Mouse (Mus musculus) megakaryocyte, embryonic 14.5 days (primary cell): Measurements from ENCODE around the gene Tor1b. TPM values are rescaled to one million over a fixed set of nuclear protein-coding genes. Genes with fewer than 3 reads are reported as not detected.
A peak's percentile ranks its signal among the peaks of the same experiment; 100 is the strongest.

ENCODE experiments used
- H3K27me3 ChIP-seq: replicated peaks from 2 replicates; pipeline ENCODE3; 2012; ENCODE audit warnings: inconsistent platforms
- H3K36me3 ChIP-seq: replicated peaks from 2 replicates; pipeline ENCODE3; 2012; ENCODE audit warnings: low read length, inconsistent platforms, mixed read lengths
- H3K4me1 ChIP-seq: 2 replicates; pipeline ENCODE4 v1.6.1; 2012; ENCODE audit warnings: inconsistent platforms
- H3K4me3 ChIP-seq: replicated peaks from 2 replicates; pipeline ENCODE3; 2012; ENCODE audit warnings: moderate library complexity, mild to moderate bottlenecking, inconsistent platforms
- H3K9me3 ChIP-seq: 2 replicates; pipeline ENCODE4 v1.6.1; 2012; ENCODE audit warnings: inconsistent platforms
- FLI1 ChIP-seq: IDR thresholded peaks from 2 replicates; pipeline ENCODE4 v1.6.1; 2012; ENCODE audit warnings: low read length, inconsistent platforms, mixed read lengths
- GATA1 ChIP-seq: IDR thresholded peaks from 3 replicates; pipeline ENCODE4 v1.6.1; 2012; ENCODE audit warnings: mixed read lengths, low read length, inconsistent platforms, borderline replicate concordance
- polyA plus RNA-seq: library from polyadenylated mRNA; stranded (reverse); fragments of >175 nt; gene quantifications from 2 replicates; pipeline ENCODE4 v1.2.3, GENCODE M21; 2012; ENCODE audit warnings: low replicate concordance; ENCODE audit not compliant: insufficient read depth

The Tor1b gene
- polyA plus RNA-seq, 1 experiment = 2.7 TPM

DNA sequence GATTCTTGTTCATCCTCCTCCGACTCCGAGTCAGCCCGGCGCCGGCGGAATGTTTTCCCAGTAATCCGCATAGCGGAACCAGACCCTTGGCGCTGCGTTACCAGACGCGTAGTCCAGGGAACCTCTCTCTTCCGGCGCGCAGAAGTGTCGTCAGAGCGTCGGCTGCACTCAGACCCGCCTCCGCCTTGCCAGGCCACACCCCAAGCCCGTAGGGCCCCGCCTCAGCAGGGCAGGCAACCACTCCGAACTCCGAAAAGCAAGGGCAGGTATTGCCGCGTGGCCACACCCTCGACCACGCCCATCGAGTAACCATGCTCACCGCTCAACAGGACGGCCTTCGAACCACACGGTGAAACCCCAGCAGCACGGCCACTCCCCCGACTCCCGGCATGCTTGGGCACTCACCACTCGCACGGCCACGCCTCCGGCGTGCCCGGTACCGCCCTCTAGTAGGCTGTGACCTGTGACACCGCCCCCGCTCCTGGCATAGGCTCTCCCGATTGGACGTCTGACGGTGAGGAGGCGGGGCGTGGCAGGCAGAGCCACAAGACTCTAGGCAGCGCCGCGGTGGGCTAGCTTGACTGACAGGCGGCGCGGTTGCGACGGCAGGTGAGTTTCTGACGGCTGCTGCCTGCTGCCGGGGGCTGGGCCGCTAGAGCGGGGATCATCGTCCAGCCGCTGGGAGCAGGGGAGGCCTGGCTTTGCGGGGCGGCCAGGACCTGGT, 29.2 kb downstream of the Tor1b start, which contains the start of the genes BC005624 and Usp20:
Gene BC005624, minus strand, starts transcription at position 412 of the 724 bp plus-strand sequence.
Gene Usp20, plus strand, starts transcription at position 490 of the 724 bp plus-strand sequence.
- H3K9me3 ChIP-seq = no peaks in the 10 kb centered on the region
- no peak for TF ChIP-seq GATA1
- TF ChIP-seq FLI1 = no peak
- peak within 1 kb of the TSS; percentile 99 for H3K4me3 ChIP-seq
- H3K4me1 ChIP-seq = peaks cover 50% of the 10 kb centered on the region
- peaks cover 35% of the 10 kb centered on the region for H3K36me3 ChIP-seq
- H3K27me3 ChIP-seq = no peaks in the 10 kb centered on the region

GRCm38 (mm10) chr2:30983024-30983423, 30.3 kb downstream of the Tor1b start:
- H3K36me3 ChIP-seq = peaks cover 33% of the 10 kb centered on the region
- no peaks in the 10 kb centered on the region for H3K27me3 ChIP-seq
- TF ChIP-seq GATA1 (no peak), FLI1 (no peak)
- H3K4me1 ChIP-seq = peaks cover 50% of the 10 kb centered on the region
- peak overlapping the region; percentile 99 for H3K4me3 ChIP-seq
- H3K9me3 ChIP-seq = no peaks in the 10 kb centered on the region

- peaks cover 25% of the 10 kb centered on the region for H3K36me3 ChIP-seq
- H3K4me1 ChIP-seq = peaks cover 46% of the 10 kb centered on the region
- H3K4me3 ChIP-seq = peak overlapping the region; percentile 69
- TF ChIP-seq GATA1 = no peak
- TF ChIP-seq FLI1 = no peak
- H3K9me3 ChIP-seq = no peaks in the 10 kb centered on the region
- no peaks in the 10 kb centered on the region for H3K27me3 ChIP-seq
These were observed 32.6 kb downstream of the Tor1b start for GRCm38 (mm10) chr2:30985111-30986020.

DNA sequence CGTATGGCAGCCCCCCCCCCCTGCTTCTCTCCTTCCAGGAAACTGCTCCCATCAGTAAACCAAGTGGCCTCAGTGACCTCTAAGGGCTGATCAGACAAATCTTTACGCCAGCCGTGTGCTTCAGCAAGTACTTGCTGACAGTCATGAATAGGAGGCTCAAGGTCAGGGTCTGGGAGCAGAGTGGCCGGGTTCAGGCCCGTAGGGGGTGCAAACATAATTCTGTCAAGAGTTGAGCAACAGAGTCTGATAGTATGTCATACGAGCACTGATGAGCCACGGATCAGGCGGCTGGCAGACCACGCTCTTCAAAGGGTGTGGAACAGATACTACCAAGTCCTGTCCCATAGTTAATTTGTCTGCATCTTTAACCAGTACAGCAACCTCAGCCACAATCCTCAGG, 37.5 kb downstream of the Tor1b start:
- Histone ChIP-seq H3K36me3 (peaks cover 52% of the 10 kb centered on the region), H3K4me3 (no peak overlapping the region), H3K27me3 (no peaks in the 10 kb centered on the region), H3K4me1 (peaks cover 29% of the 10 kb centered on the region), H3K9me3 (peaks cover 5% of the 10 kb centered on the region; the same call in 1 of the 2 replicates)
- TF ChIP-seq FLI1 = no peak
- TF ChIP-seq GATA1 = no peak

- Histone ChIP-seq H3K4me3 (no peak overlapping the region), H3K36me3 (peaks cover 59% of the 10 kb centered on the region), H3K27me3 (no peaks in the 10 kb centered on the region), H3K9me3 (peaks cover 5% of the 10 kb centered on the region; the same call in 1 of the 2 replicates), H3K4me1 (peaks cover 50% of the 10 kb centered on the region)
- no peak for TF ChIP-seq GATA1
- no peak for TF ChIP-seq FLI1
These were observed 42.1 kb downstream of the Tor1b start for GRCm38 (mm10) chr2:30994853-30995252.

- Histone ChIP-seq H3K27me3 (no peaks in the 10 kb centered on the region), H3K4me1 (peaks cover 50% of the 10 kb centered on the region), H3K4me3 (peak overlapping the region; percentile 64), H3K36me3 (peaks cover 59% of the 10 kb centered on the region), H3K9me3 (peaks cover 5% of the 10 kb centered on the region; the same call in 1 of the 2 replicates)
- TF ChIP-seq FLI1 = no peak
These were observed 42.8 kb downstream of the Tor1b start for GRCm38 (mm10) chr2:30995432-30995996.

GRCm38 (mm10) chr2:30998443-30999260, 45.9 kb downstream of the Tor1b start:
- H3K36me3 ChIP-seq = peaks cover 66% of the 10 kb centered on the region
- H3K4me3 ChIP-seq = no peak overlapping the region
- H3K9me3 ChIP-seq = no peaks in the 10 kb centered on the region
- peaks cover 50% of the 10 kb centered on the region for H3K4me1 ChIP-seq
- no peaks in the 10 kb centered on the region for H3K27me3 ChIP-seq
- TF ChIP-seq FLI1 = no peak
- TF ChIP-seq GATA1 = no peak

GRCm38 (mm10) chr2:31002857-31003256, 50.1 kb downstream of the Tor1b start:
- TF ChIP-seq GATA1 (no peak), FLI1 (no peak)
- Histone ChIP-seq H3K27me3 (no peaks in the 10 kb centered on the region), H3K4me1 (peaks cover 59% of the 10 kb centered on the region), H3K9me3 (no peaks in the 10 kb centered on the region), H3K36me3 (peaks cover 87% of the 10 kb centered on the region), H3K4me3 (no peak overlapping the region)

DNA sequence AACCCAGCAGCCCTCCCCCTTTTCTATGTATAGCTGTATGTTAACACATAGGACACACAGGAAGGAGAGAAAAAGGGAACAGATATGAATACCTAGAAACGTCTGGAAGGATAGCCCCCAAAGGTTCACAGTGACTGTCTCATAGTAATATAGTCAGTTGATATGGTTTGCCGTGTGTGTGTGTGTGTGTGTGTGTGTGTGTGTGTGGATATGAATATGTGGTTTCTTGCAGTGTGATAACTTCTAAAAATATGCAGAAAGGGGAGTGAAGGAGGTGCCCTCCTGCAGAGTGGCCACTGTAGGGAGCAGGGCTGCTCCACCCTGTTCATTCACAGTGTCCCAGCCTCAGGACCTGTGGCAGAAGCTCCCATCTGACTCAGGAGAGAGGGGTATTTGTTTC, 52.7 kb downstream of the Tor1b start:
- Histone ChIP-seq H3K27me3 (no peaks in the 10 kb centered on the region), H3K4me1 (peaks cover 76% of the 10 kb centered on the region), H3K4me3 (peak overlapping the region; percentile 84), H3K36me3 (peaks cover 87% of the 10 kb centered on the region), H3K9me3 (no peaks in the 10 kb centered on the region)
- TF ChIP-seq FLI1 = no peak
- TF ChIP-seq GATA1 = no peak
